Mouse (Mus musculus) olfactory bulb, adult 2 months (tissue): ENCODE measurements around the gene Gsg1l2. TPM values are rescaled to one million over a fixed set of nuclear protein-coding genes. Genes with fewer than 3 reads are reported as not detected.
A peak's percentile ranks its signal among the peaks of the same experiment; 100 is the strongest.

Experiments used
- H3K27ac ChIP-seq: fragments of 200-500 bp; 2 replicates; pipeline ENCODE4 v1.5.1; 2012; ENCODE audit warnings: low read depth, low read length; ENCODE audit not compliant: insufficient read depth
- H3K4me1 ChIP-seq: fragments of 200-500 bp; 2 replicates; pipeline ENCODE4 v1.6.1; 2012; ENCODE audit warnings: low read length; ENCODE audit not compliant: control insufficient read depth, insufficient read depth
- H3K4me3 ChIP-seq: fragments of 200-500 bp; 2 replicates; pipeline ENCODE4 v1.5.1; 2012; ENCODE audit warnings: mild to moderate bottlenecking, low read depth, low read length, moderate library complexity; ENCODE audit not compliant: insufficient read depth
- CTCF ChIP-seq: fragments of 200-500 bp; IDR thresholded peaks from 2 replicates; pipeline ENCODE4 v1.5.1; 2012; ENCODE audit warnings: low read depth, mild to moderate bottlenecking, low read length, moderate library complexity; ENCODE audit not compliant: insufficient read depth
- POLR2A ChIP-seq: fragments of 200-500 bp; IDR thresholded peaks from 2 replicates; pipeline ENCODE4 v1.6.1; 2012; ENCODE audit warnings: mild to moderate bottlenecking, low read depth, low read length, moderate library complexity; ENCODE audit not compliant: insufficient read depth
- WGBS: fragments of 180-500 bp; shearing (Covaris S2); methylation state at CpG from one replicate; pipeline ENCODE4 v1.1.7; 2018; 5-methylcytosine and 5-hydroxymethylcytosine counted together
- polyA plus RNA-seq: library from polyadenylated mRNA; stranded (reverse); fragments of >200 nt; gene quantifications from 2 replicates; pipeline ENCODE4 v1.2.4, GENCODE M21; 2012; ENCODE audit warnings: low replicate concordance; ENCODE audit not compliant: missing spikeins, insufficient read depth, insufficient read length

Gene Gsg1l2
- polyA plus RNA-seq, 1 experiment: not detected

DNA sequence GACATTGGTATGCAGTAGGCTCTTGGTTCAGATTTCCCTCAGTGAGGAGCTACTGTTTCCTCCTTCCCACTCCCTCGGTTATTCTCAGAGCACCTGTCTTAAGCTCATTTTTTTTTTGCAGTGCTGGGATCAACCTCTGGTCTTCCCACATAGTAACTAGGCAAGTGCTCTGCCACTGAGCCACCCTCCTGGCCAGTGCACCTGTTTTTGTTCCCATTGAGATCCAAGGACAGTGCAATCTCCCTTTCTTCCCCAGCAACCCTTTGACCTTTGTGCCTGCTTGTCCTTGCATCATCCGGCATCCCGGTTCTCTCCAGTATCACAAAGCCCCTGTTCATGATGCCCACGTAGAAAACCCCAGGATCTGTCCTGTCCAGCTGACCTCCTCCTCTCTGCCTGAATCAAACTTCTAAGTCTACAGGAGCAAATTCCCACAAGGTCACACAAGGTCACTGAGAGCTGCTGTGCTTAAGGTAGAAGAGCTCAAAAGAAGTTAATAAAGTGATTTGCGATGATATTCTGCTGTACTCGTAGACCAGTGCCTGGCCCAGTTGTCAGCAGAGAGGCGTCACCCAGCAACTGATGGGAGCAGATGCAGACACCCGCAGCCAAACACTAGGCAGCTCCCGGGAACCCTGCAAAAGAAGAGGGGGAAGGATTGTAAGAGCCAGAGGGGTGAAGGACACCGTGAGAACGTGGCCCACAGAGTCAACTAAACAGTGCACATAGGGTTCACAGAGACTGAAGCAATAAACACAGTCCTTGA lies 32.6 kb downstream of the Gsg1l2 start:
- H3K27ac ChIP-seq: no peak overlapping the region
- H3K4me1 ChIP-seq: no peaks in the 10 kb centered on the region
- no peak for TF ChIP-seq POLR2A
- TF ChIP-seq CTCF: no peak
- no peak overlapping the region for H3K4me3 ChIP-seq
- 83% methylated on average over 11 of the region's 11 CpGs for WGBS

DNA sequence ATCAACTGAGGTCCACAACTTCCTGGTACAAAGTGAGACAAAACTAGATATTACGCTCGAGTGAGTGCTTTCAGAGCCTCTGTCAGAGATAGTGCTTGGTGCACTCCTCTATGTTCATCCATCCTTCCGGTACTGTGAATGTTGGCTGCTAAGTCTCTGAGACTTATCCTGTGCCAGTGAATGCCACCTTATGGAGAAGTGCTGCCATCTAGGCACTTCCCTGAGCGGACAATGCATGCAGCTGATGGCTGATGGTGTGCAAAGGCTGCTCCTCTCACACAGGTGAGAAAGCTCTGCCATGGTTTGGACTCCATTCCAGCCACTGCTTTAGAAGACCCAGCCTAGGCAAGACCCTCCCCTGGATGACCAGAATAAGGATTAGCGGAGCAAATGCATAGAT lies 33.6 kb downstream of the Gsg1l2 start:
- Histone ChIP-seq H3K27ac (no peak overlapping the region), H3K4me1 (no peaks in the 10 kb centered on the region), H3K4me3 (no peak overlapping the region)
- TF ChIP-seq CTCF: no peak
- TF ChIP-seq POLR2A: no peak
- 79% methylated on average over 5 of the region's 5 CpGs for WGBS

DNA sequence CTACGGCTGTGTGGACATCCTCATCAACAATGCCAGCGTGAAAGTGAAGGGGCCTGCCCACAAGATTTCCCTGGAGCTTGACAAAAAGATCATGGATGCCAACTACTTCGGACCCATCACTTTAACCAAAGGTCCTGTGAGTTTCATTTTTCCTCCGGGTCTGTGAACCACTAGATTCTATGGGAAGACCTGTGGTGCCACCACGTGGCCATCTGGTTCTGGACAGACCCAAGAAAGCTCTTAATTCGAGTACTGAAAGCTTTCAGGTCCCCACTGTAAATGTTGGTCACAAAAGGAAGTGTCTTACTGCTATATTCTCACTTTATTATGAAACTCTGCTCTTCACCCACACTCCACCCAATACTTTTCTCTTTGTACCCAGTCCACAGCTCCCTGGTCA lies 37.1 kb downstream of the Gsg1l2 start:
- TF ChIP-seq CTCF: no peak
- 79% methylated on average over 6 of the region's 6 CpGs for WGBS
- H3K27ac ChIP-seq: no peak overlapping the region
- no peak overlapping the region for H3K4me3 ChIP-seq
- H3K4me1 ChIP-seq: no peaks in the 10 kb centered on the region

DNA sequence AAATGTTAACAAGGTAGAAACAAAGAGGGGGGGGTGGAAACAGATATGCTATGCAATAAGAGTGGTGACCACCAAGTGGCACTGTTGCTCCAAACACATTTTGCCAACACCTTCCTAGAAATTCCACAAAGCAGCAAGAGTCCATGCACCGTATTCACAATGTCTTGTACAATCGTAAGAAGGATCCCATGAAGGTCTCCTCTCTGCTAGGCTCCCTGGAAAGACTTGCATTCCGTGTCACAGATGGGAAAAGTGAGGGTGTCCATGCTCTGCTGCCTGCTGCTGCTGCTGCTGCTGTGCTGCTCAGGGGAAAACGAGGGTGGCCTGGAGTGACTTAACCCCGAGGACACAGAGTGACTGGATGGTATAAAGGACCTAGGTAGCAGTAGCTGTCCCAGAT lies 45.2 kb downstream of the Gsg1l2 start:
- Histone ChIP-seq H3K4me1 (0 out of 2 replicates have a peak, but pooled peaks cover 2% of the 10 kb centered on the region), H3K27ac (no peak overlapping the region), H3K4me3 (no peak overlapping the region)
- no peak for TF ChIP-seq CTCF
- TF ChIP-seq POLR2A: no peak
- 7% methylated on average over 5 of the region's 5 CpGs for WGBS

DNA sequence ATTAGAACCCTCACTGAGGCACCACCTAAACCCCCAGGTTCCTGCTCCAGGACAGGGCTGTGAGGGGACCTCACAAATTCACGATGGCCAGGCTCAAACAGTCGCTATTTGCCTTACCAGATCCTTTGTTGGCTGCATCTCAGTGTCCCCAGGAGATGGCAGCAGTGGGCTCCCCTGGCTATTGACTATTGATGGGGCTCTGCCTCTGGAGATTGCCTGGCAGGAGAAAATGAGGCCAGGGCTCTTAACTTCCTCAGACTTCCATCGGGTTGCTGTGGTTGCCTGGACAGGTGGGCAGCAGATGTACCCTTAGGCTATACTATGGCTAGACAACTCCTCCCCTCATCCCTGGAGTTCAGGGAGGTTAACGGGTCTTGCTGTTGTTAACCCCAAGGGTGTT lies 45.8 kb downstream of the Gsg1l2 start:
- Histone ChIP-seq H3K4me1 (0 out of 2 replicates have a peak, but pooled peaks cover 2% of the 10 kb centered on the region), H3K4me3 (no peak overlapping the region), H3K27ac (no peak overlapping the region)
- 33% methylated on average over 4 of the region's 4 CpGs for WGBS
- TF ChIP-seq POLR2A: no peak
- TF ChIP-seq CTCF: peak; percentile 49; the same call in 1 of the 2 replicates

DNA sequence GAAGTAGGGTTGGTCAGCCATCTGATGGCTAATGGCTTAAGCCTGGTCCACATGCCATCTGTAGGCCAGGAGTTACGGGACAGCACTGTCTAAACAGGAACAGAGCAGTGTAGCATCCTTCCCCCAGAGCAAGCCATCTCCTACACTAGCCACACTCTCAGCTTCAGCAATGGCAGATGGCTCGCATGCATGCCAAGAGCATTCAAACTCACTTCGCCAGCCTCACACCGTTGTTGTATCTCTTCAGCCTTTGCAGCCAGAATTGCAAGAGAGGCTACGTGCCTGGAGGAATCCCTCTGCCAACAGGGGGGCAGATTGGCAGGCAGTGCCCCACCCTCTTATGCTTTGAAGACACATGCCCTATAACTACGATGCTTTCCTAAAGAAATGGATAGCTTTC lies 47.2 kb downstream of the Gsg1l2 start:
- WGBS: 89% methylated on average over 6 of the region's 6 CpGs
- Histone ChIP-seq H3K4me3 (no peak overlapping the region), H3K4me1 (0 out of 2 replicates have a peak, but pooled peaks cover 2% of the 10 kb centered on the region), H3K27ac (no peak overlapping the region)
- TF ChIP-seq CTCF (no peak), POLR2A (no peak)

DNA sequence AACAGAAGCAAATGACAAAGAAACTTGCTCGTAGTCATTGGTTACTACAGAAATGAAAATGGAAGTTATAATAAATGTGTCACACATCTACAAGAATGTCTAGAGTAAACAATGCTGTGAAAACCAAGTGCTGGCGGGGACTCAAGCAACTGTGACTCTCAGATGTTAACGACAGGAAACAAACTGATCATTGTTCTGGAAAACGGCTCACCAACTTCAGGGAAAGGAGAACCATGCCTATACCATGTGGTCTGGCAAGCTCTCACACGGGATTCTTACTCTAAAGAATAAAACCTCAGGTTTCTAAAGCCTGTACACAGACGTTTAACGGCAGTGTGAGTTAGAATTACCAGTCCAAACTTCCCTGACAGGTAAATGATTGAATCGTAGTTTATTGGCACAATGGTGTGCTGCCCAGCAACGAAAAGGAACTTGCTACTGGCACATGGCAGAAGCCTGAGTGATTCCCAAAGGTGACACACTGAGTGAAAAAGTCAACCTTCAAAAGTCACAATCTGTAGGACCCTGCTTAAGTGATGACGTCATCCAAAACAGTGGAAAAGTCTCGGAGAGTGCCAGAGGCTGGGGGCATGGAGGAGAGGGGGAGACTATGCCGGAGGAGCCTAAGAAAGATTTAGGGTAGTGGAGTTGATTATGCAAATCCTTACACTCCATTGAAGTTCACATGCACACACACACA lies 54.1 kb downstream of the Gsg1l2 start:
- no peak for TF ChIP-seq CTCF
- TF ChIP-seq POLR2A: no peak
- no peak overlapping the region for H3K27ac ChIP-seq
- 28% methylated on average over 12 of the region's 12 CpGs for WGBS
- H3K4me1 ChIP-seq: no peaks in the 10 kb centered on the region
- H3K4me3 ChIP-seq: no peak overlapping the region

DNA sequence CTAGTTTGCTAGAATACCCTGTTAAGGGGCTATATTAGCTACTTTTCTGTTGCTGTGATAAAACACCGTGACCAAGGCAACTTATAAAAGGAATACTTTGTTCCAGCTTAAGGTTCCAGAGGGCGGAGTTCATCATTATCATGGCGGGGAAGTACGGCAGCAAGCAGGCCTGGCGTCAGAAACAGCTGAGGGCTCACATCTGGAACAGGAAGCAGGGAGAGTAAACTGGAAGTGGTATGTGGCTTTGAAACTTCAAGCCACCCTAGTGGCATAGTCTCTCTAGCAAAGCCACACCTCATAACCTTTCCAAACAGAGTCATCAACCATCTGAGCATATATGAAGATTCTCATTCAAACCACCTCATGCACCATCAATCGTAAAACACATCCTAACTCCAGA lies 55.1 kb downstream of the Gsg1l2 start:
- Histone ChIP-seq H3K4me3 (no peak overlapping the region), H3K4me1 (no peaks in the 10 kb centered on the region), H3K27ac (no peak overlapping the region)
- no peak for TF ChIP-seq POLR2A
- no peak for TF ChIP-seq CTCF
- 81% methylated on average over 6 of the region's 6 CpGs for WGBS

DNA sequence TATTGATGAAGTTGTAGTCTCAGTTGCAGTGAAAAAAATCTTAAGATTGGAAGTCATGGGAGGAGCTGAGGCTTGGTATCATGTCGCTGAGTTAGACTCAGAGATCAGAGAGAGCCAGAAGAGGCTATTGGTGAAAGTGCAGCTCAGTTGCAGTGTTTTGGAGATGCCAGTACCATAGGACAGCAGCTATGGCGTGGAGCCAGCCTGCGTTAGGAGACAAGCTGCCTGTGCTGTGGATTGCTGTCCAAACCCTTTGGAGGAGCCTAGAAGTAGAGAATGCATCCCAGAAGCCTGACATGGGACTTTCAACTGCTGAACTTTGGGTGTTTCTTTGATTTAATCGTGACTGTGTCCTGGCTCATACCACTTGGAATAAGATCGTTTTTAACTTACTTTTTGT lies 57.4 kb downstream of the Gsg1l2 start:
- 74% methylated on average over 5 of the region's 5 CpGs for WGBS
- H3K27ac ChIP-seq: no peak overlapping the region
- no peak for TF ChIP-seq CTCF
- TF ChIP-seq POLR2A: no peak

More for the DNA sequence above, 57.4 kb downstream of the Gsg1l2 start:
- no peak overlapping the region for H3K4me3 ChIP-seq
- H3K4me1 ChIP-seq: no peaks in the 10 kb centered on the region
